Mouse (Mus musculus) kidney, adult 2 months (tissue): ENCODE data around the gene Olfr1016.

Experiments
- CTCF ChIP-seq: fragments of 200-500 bp; conservative IDR thresholded peaks from 2 replicates; pipeline ENCODE4 v1.5.1; 2011; ENCODE audit warnings: low read depth, mild to moderate bottlenecking, control low read depth, low read length, moderate library complexity, mixed read lengths; ENCODE audit not compliant: insufficient read depth, insufficient read length
- POLR2A ChIP-seq: fragments of 200-500 bp; IDR thresholded peaks from one replicate; pipeline ENCODE4 v1.6.1; 2011; ENCODE audit warnings: low read depth, low read length, control low read depth

DNA sequence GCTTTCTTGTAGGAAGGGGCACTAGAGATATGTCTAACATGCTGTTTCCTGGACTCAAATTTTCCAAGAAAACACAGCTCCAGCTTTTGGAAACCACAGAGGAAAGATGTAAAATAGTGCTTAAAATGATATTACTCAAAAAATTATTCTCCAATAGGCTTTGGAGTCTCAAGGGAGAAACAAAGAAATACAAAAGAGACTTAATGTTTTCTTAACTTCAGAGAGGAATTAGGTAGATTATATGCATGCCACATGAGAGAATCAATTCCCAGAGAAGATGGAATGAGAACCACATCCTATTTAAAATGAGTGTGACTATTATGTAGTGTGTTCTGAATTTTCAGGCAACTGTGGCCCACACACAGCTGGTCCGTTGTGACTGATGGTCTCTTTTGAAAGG, 44.4 kb upstream of the Olfr1016 start, which contains the start of gene Olfr1020:
- no peak for TF ChIP-seq CTCF
- TF ChIP-seq POLR2A = no peak
